Mouse (Mus musculus) C2C12 (cell line): ENCODE data around the gene Mrm2.

Experiments
- CEBPB ChIP-seq: IDR thresholded peaks from one replicate; pipeline ENCODE4 v1.6.1; 2011; ENCODE audit warnings: low read depth, mild to moderate bottlenecking, control low read depth, moderate library complexity
- CTCF ChIP-seq: IDR thresholded peaks from one replicate; pipeline ENCODE4 v1.5.1; 2011; ENCODE audit not compliant: control insufficient read depth, insufficient read depth, insufficient read length
- MAX ChIP-seq: IDR thresholded peaks from one replicate; pipeline ENCODE4 v1.6.1; 2011; ENCODE audit warnings: mild to moderate bottlenecking, control low read depth
- MYOD1 ChIP-seq: IDR thresholded peaks from one replicate; pipeline ENCODE4 v1.6.1; 2011; ENCODE audit warnings: low read depth; ENCODE audit not compliant: control insufficient read depth, insufficient read length
- USF1 ChIP-seq: IDR thresholded peaks from one replicate; pipeline ENCODE4 v1.6.1; 2011; ENCODE audit warnings: low read depth, mild to moderate bottlenecking, control low read depth, moderate library complexity

DNA sequence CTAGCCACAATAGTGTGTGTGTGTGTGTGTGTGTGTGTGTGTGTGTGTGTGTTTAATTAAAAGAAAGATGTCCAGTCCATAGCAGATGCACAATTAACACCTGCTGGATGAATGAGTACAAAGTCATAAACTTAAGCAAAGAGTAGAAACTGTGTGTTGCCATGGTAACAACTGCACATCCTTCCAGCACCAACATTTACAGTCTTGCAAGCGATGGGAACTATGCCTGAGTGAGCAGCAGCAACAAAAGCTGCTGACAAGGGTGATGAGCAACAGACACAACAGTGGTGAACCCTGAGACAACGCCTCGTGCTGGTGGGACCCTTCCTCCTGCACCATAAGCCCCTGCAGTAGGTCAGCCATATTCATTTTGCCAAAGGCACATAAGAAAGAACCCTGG is 42.5 kb upstream of the Mrm2 start:
- TF ChIP-seq CEBPB (no peak), CTCF (no peak), MYOD1 (no peak), MAX (no peak), USF1 (no peak)
